Mouse (Mus musculus) forebrain, embryonic 14.5 days (tissue): ENCODE measurements at regions not wholly inside any gene's neighbourhood (a gene's known extent, or its start where the extent isn't known, plus 50 kb on each side); places are given as distances from the start of the nearest gene placed in this dataset.

Source experiments
- ATAC-seq: fragments of 200-750 bp; cut with Nextera tagmentation; 2 replicates; pipeline ENCODE4 v1.8.0; 2017; ENCODE audit warnings: mild to moderate bottlenecking, moderate library complexity
- DNase-seq: peaks from one replicate; pipeline ENCODE4 v3.0.0-alpha.2; 2015; ENCODE audit warnings: low spot score
- H3K27ac ChIP-seq: fragments of 300-500 bp; sonication (generic); 2 replicates; pipeline ENCODE4 v1.5.1; 2014; ENCODE audit warnings: low read depth, mild to moderate bottlenecking, control low read depth, low read length, moderate library complexity
- H3K27me3 ChIP-seq: fragments of 300-500 bp; sonication (generic); replicated peaks from 2 replicates; pipeline ENCODE4 v1.6.1; 2014; ENCODE audit warnings: low read length, control low read depth, mixed read lengths; ENCODE audit not compliant: control insufficient read depth, insufficient read depth
- H3K36me3 ChIP-seq: fragments of 300-500 bp; sonication (generic); 2 replicates; pipeline ENCODE4 v1.6.1; 2014; ENCODE audit warnings: low read length, control low read depth; ENCODE audit not compliant: control insufficient read depth, insufficient read depth
- H3K4me1 ChIP-seq: fragments of 300-500 bp; sonication (generic); 2 replicates; pipeline ENCODE4 v1.6.1; 2014; ENCODE audit warnings: antibody characterized with exemption, low read length, control low read depth; ENCODE audit not compliant: control insufficient read depth, insufficient read depth
- H3K4me2 ChIP-seq: fragments of 300-500 bp; sonication (generic); 2 replicates; pipeline ENCODE4 v1.6.1; 2014; ENCODE audit warnings: mild to moderate bottlenecking, control low read depth, low read length
- H3K4me3 ChIP-seq: fragments of 300-500 bp; sonication (generic); 2 replicates; pipeline ENCODE4 v1.5.1; 2014; ENCODE audit warnings: low read depth, low read length, control low read depth
- H3K9ac ChIP-seq: fragments of 300-500 bp; sonication (generic); 2 replicates; pipeline ENCODE4 v1.6.1; 2014; ENCODE audit warnings: mild to moderate bottlenecking, low read length, control low read depth, moderate library complexity
- H3K9me3 ChIP-seq: fragments of 300-500 bp; sonication (generic); replicated peaks from 2 replicates; pipeline ENCODE4 v1.6.1; 2016; ENCODE audit warnings: low read length, control low read depth, mixed read lengths; ENCODE audit not compliant: control insufficient read depth
- WGBS: fragments of 180-500 bp; shearing (Covaris S2); extraction: QIAGEN DNeasy Blood & Tissue Kit; methylation state at CpG from one replicate; pipeline ENCODE4 v1.1.7; 2014; 5-methylcytosine and 5-hydroxymethylcytosine counted together

GRCm38 (mm10) chr14:25383169-25383824 lies 75.7 kb upstream of the Zmiz1 start:
- H3K36me3 ChIP-seq = no peaks in the 10 kb centered on the region
- peaks cover 9% of the 10 kb centered on the region for H3K4me1 ChIP-seq
- no peaks in the 10 kb centered on the region for H3K9me3 ChIP-seq
- no peak overlapping the region for H3K9ac ChIP-seq
- no peak overlapping the region for H3K27ac ChIP-seq
- no peak for ATAC-seq
- no peak for DNase-seq
- H3K4me3 ChIP-seq = no peak overlapping the region
- WGBS = 93% methylated on average over 4 of the region's 4 CpGs
- no peaks in the 10 kb centered on the region for H3K27me3 ChIP-seq
- no peak overlapping the region for H3K4me2 ChIP-seq

- WGBS = 70% methylated on average over 5 of the region's 5 CpGs
- no peak overlapping the region for H3K4me3 ChIP-seq
- no peak overlapping the region for H3K4me2 ChIP-seq
- no peak overlapping the region for H3K9ac ChIP-seq
- H3K36me3 ChIP-seq = no peaks in the 10 kb centered on the region
- ATAC-seq (no peak), DNase-seq (no peak)
- no peaks in the 10 kb centered on the region for H3K9me3 ChIP-seq
- no peaks in the 10 kb centered on the region for H3K27me3 ChIP-seq
- H3K4me1 ChIP-seq = no peaks in the 10 kb centered on the region
- no peak overlapping the region for H3K27ac ChIP-seq
Measured at GRCm38 (mm10) chr14:25385644-25386043, 73.3 kb upstream of the Zmiz1 start.

GRCm38 (mm10) chr14:25387780-25388179 lies 71.2 kb upstream of the Zmiz1 start:
- WGBS = 95% methylated on average over 4 of the region's 4 CpGs
- H3K4me2 ChIP-seq = no peak overlapping the region

GRCm38 (mm10) chr14:25389314-25389713 lies 69.7 kb upstream of the Zmiz1 start:
- Histone ChIP-seq H3K9me3 (no peaks in the 10 kb centered on the region), H3K4me1 (no peaks in the 10 kb centered on the region), H3K9ac (no peak overlapping the region), H3K4me2 (no peak overlapping the region), H3K27ac (no peak overlapping the region), H3K4me3 (no peak overlapping the region), H3K36me3 (no peaks in the 10 kb centered on the region), H3K27me3 (no peaks in the 10 kb centered on the region)
- DNase-seq = no peak
- ATAC-seq = no peak
- WGBS = 27% methylated on average over 2 of the region's 2 CpGs

More at GRCm38 (mm10) chr14:25387780-25388179, 71.2 kb upstream of the Zmiz1 start:
- H3K9ac ChIP-seq = no peak overlapping the region
- no peaks in the 10 kb centered on the region for H3K9me3 ChIP-seq
- no peak overlapping the region for H3K4me3 ChIP-seq
- no peak for ATAC-seq
- H3K36me3 ChIP-seq = no peaks in the 10 kb centered on the region
- no peaks in the 10 kb centered on the region for H3K27me3 ChIP-seq
- no peak for DNase-seq
- H3K4me1 ChIP-seq = no peaks in the 10 kb centered on the region
- H3K27ac ChIP-seq = no peak overlapping the region

GRCm38 (mm10) chr14:25392412-25392811 lies 66.6 kb upstream of the Zmiz1 start:
- no peak overlapping the region for H3K9ac ChIP-seq

GRCm38 (mm10) chr14:25392940-25393339 lies 66.0 kb upstream of the Zmiz1 start:
- Histone ChIP-seq H3K9me3 (no peaks in the 10 kb centered on the region), H3K36me3 (no peaks in the 10 kb centered on the region), H3K4me3 (no peak overlapping the region), H3K27me3 (no peaks in the 10 kb centered on the region), H3K4me2 (no peak overlapping the region), H3K9ac (no peak overlapping the region), H3K27ac (no peak overlapping the region), H3K4me1 (peaks cover 20% of the 10 kb centered on the region)
- ATAC-seq (no peak), DNase-seq (no peak)
- WGBS = 80% methylated on average over 6 of the region's 6 CpGs

More at GRCm38 (mm10) chr14:25392412-25392811, 66.6 kb upstream of the Zmiz1 start:
- H3K27ac ChIP-seq = no peak overlapping the region
- no peaks in the 10 kb centered on the region for H3K9me3 ChIP-seq
- H3K4me3 ChIP-seq = no peak overlapping the region
- no peak overlapping the region for H3K4me2 ChIP-seq
- 65% methylated on average over 6 of the region's 6 CpGs for WGBS
- H3K4me1 ChIP-seq = peaks cover 15% of the 10 kb centered on the region
- DNase-seq (no peak), ATAC-seq (no peak)
- H3K36me3 ChIP-seq = no peaks in the 10 kb centered on the region
- H3K27me3 ChIP-seq = no peaks in the 10 kb centered on the region

- H3K4me1 ChIP-seq = peaks cover 24% of the 10 kb centered on the region
- WGBS = 40% methylated on average over 6 of the region's 6 CpGs
- ATAC-seq = no peak
Measured at GRCm38 (mm10) chr14:25394931-25395330, 64.1 kb upstream of the Zmiz1 start.

GRCm38 (mm10) chr14:25396990-25397531 lies 61.9 kb upstream of the Zmiz1 start:
- WGBS = 2% methylated on average over 9 of the region's 9 CpGs
- H3K4me2 ChIP-seq = peak overlapping the region; percentile 27

More at GRCm38 (mm10) chr14:25394931-25395330, 64.1 kb upstream of the Zmiz1 start:
- H3K27ac ChIP-seq = 0 out of 2 replicates have a peak overlapping the region, but pooled peaks have one; percentile 9
- no peak overlapping the region for H3K9ac ChIP-seq
- H3K36me3 ChIP-seq = no peaks in the 10 kb centered on the region
- H3K4me3 ChIP-seq = no peak overlapping the region
- H3K4me2 ChIP-seq = no peak overlapping the region
- H3K9me3 ChIP-seq = no peaks in the 10 kb centered on the region
- H3K27me3 ChIP-seq = no peaks in the 10 kb centered on the region
- peak; percentile 36 for DNase-seq

GRCm38 (mm10) chr14:25397751-25398150 lies 61.2 kb upstream of the Zmiz1 start:
- Histone ChIP-seq H3K27ac (peak overlapping the region; percentile 87), H3K4me2 (peak overlapping the region; percentile 27; the same call in 1 of the 2 replicates)

More at GRCm38 (mm10) chr14:25396990-25397531, 61.9 kb upstream of the Zmiz1 start:
- DNase-seq = peak; percentile 89
- H3K4me3 ChIP-seq = no peak overlapping the region
- H3K36me3 ChIP-seq = no peaks in the 10 kb centered on the region
- H3K9ac ChIP-seq = peak overlapping the region; percentile 22; the same call in 1 of the 2 replicates
- H3K9me3 ChIP-seq = no peaks in the 10 kb centered on the region
- peak overlapping the region; percentile 87 for H3K27ac ChIP-seq
- ATAC-seq = peak; percentile 85
- no peaks in the 10 kb centered on the region for H3K27me3 ChIP-seq
- peaks cover 24% of the 10 kb centered on the region for H3K4me1 ChIP-seq

More at GRCm38 (mm10) chr14:25397751-25398150, 61.2 kb upstream of the Zmiz1 start:
- H3K36me3 ChIP-seq = no peaks in the 10 kb centered on the region
- no peak overlapping the region for H3K4me3 ChIP-seq
- H3K9ac ChIP-seq = peak overlapping the region; percentile 22; the same call in 1 of the 2 replicates
- 5% methylated on average over 5 of the region's 5 CpGs for WGBS
- peak; percentile 78 for ATAC-seq
- no peaks in the 10 kb centered on the region for H3K27me3 ChIP-seq
- peak; percentile 67 for DNase-seq
- peaks cover 24% of the 10 kb centered on the region for H3K4me1 ChIP-seq
- H3K9me3 ChIP-seq = no peaks in the 10 kb centered on the region
